Mouse (Mus musculus) cerebellum, adult 9-10 months (tissue): ENCODE results near the gene Galnt6.

Experiments used
- DNase-seq: peaks from one replicate; pipeline ENCODE4 v3.0.0; 2022

The Galnt6 gene

DNA sequence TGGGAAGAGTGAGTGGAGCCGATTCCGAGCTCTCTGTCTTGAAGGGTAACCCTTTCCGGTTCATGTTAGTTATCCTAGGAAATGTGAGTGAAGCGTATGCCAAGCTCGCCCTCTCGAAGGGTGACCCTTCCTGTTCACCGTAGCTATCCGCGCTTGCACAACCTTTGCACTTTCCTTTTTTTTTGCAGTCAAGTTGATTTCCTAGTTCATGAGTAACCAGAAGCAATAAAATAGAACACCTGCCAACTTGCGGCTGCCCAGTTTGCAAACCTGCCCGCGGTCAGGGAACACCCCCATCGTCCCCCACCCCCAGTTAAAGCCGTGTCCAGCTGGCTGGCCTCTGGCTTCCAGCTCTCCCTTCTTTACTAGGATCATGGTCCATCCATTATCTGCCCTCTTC lies 50.2 kb downstream of the Galnt6 start:
- DNase-seq: no peak

DNA sequence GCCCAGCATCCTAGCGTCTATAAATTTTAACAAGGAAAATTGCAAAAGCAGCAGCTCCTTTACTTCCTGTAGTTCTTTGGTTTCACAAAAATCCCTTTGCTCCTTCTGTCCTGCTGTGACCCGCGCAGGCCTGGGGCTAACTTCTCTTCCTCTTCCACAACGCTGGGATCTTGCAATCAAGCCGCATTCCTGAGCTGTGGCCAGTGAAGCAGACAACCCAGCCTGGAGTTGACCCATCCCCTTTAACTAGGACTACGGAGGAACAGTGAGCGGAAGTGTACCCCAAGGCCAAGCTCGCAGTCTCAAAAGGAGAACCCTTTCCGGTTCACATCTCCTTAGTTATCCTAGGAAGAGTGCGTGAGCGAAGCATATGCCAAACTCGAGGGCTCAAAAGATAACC lies 50.6 kb downstream of the Galnt6 start:
- no peak for DNase-seq

DNA sequence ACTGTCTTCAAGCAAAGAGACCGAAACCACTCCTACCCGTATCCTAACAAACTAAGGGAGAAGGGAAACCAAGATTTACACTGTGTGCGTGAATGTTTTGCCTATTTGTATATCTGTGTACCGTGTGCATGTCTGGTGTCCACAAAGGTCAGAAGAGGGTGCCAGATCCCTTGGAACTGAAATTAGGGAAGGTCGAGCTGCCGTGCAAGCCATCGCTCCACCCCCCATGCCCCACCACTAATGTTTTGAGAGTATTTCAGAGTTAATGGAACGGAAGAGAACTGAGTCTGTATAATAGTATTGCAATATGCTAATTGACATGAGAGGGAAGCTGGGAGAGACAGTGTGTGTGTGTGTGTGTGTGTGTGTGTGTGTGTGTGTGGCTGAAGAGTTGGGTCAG lies 51.5 kb downstream of the Galnt6 start:
- no peak for DNase-seq

DNA sequence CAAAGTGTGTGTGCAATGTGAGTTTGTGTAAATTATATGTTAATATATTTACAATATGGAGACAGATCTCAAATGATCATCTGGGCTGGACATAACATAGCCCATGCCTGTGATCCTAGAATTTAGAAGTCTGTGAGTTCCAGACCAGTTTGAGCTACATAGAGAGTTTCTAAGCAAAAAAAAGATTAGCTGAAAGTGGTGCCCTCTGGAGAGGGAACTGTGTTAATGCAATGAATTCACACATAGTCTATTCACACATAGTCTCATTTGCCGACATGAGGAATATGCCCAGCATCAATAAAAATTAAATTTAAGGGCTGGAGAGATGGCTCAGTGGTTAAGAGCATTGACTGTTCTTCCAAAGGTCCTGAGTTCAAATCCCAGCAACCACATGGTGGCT lies 52.7 kb downstream of the Galnt6 start:
- no peak for DNase-seq

DNA sequence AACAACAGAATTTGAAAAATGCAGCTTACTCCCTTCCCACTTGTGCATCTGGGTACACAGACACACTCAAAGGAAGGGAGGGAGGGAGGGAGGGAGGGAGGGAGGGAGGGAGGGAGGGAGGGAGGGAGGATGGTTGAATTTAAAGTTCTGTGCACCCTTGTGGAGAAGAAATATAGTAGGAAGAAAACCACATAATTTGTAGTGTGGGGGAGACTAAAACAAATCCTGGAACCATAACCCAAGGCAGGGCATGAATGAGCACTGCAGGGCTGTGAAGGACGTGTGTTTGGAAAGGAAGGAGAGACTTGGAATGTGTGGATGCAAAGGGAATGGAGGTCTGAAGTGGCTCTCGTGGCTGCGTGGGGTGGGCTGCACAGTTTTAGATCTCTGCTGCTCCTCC lies 53.7 kb downstream of the Galnt6 start:
- DNase-seq: no peak

DNA sequence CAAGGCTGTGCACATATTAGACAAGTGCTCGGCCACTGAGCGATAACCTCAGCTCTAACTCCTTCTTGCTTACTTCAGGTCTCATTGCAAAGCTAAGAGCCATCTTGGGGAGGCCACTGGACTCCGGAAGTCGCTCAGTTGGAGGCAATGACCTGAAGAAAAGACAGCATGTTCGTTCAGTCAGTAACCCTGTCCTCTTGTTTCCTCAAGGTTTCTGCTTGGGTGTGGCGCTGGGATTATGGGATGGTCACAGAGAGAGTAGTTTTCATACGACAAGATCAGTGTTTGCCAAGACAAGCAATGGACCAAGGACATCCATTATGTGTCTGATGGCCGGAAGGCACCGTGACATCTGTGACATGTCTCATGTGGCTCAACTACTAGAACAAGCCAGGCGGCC lies 54.6 kb downstream of the Galnt6 start:
- no peak for DNase-seq

DNA sequence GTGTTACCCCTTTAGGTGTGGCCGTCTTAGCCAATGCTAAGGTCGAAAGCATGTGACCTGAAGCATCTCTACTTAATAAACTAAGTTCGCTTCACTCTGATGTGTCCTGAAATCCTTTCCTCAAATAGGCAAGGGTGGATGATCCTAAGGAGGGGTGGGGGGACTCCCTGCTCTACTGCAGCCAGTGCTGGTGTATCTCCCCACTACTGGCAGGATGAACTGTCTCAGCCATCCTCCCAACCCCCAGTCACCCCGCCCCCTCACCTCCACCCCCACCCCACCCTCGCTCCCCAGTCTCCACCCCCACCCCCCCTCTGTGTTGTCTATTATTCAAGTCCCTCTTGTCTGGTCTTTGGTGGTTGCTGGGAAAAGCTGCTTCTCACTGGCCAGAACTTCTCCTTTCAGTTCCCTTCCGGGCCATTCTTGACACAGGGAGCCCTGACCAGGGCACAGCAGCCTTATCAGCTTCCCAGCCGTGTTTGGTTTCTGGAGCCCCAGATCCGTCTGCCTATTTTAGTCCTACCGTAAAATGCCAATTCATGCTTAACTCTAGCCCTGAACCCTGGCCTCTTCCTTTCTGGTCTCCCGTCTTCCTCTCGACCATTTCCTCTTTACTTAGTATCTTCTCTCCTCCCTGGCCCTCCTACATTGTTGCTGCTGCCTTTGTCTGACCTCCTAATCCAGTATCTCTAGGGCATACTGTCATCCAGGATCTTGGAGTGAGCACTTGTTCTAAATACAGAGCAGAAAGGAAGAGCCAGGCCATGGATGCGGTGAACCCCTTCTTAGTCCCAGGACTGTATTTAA lies 55.4 kb downstream of the Galnt6 start:
- no peak for DNase-seq

DNA sequence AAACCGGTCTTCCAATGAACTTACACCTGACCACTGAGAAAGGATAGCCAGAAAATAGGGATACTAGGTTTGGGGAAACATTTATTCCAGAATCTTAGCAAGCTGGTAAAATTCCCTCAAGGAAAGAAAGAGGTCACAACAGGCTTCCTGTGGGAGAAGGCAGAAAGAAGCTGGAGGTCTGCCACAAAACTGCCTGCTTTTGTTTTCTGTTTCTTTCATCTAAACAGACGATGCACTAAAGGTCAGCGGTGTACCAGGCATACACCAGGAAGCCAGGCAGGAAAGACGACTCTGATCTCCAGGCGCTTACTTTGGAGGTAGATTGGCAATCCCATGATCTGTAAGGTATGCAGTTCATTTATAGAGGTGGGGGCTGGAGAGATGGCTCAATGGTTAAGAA lies 58.3 kb downstream of the Galnt6 start:
- no peak for DNase-seq

DNA sequence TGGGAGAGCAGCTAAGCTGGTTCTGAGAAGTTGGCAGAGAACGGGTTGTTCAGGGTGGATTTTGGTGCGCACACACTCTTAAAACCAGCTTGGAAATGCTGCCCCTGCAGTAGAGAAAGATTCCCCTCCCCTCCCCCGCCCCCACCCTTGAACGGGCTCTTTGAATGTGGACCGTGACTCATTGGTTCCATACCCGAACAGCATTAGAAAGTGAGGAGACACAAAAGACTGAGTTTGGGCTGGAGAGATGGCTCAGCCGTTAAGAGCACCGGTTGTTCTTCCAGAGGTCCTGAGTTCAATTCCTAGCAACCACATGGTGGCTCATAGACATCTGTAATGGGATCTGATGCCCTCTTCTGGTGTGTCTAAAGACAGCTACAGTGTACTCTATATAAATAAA lies 59.2 kb downstream of the Galnt6 start:
- DNase-seq: no peak

DNA sequence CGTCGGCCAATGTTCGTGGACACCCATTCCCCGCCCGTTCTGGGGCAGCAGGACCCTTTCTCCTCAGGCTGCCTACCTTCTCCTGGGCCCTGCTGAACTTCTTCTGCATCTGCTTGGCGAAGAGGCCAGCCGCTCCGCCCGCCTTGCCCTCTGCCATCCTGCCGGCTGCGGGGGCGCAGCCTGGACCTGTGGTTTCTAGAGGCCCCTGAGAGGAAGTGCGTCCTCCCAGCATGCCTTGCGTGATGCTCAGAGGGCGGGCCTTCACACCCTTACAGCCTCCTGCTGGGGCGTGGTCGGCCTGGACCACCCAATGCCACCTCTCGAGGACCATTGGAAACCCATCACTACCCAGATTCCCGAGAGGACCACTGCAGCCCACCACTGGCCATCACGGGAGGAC lies 59.8 kb downstream of the Galnt6 start, which contains the start of gene Bin2:
TSS of gene Bin2 (minus strand) at position 217 of the 400 bp plus-strand sequence.
- no peak for DNase-seq

DNA sequence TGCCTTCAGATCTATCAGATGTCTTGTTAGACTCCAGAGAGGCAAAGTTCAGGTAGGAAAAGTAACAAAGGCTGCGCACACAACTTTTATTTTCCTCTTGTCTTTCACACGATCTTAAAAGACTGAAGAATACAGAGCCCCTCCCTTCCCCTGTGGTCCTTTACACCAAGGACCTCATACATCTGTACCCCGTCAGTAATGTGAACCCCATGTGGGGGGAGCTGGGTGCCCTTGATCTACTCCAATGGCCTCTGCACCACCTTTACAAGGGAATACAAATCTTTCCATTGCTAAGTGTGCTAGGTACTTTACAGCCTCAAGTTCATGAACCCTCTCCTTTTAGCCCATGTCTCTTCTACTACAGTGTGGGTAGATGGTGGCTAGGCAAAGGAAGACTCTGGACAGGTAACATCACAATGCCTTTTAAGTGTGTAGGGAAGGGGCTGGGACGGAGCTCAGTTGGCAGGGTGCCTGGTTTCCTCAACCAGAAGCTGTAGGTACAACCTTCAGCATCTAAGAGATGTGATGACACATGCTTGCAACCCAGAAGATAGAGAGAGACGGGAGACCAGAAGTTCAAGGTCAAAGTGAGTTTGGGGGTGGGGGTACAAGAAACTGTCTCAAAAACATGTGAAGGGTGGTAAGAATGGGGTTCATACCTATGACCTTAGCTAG lies 61.2 kb downstream of the Galnt6 start:
- no peak for DNase-seq

DNA sequence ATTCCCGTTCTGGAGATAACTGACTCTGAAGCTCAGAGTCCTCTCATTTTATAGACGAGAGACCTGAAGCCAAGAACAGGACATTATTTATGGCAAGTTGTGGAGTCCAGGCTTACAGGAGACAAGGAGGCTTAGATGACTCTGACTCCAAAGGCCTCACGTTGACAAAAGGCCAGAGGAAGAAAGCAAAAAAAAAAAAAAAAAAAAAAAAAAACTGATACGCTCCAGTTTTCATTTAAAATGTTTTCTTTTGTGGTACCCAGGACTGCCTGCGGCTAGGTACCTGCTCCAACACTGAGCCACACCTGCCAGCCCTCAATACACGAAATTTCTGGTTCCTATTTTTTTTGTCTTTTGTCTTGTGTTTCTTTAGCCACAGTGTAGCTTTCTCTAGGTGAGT lies 61.8 kb downstream of the Galnt6 start:
- no peak for DNase-seq

DNA sequence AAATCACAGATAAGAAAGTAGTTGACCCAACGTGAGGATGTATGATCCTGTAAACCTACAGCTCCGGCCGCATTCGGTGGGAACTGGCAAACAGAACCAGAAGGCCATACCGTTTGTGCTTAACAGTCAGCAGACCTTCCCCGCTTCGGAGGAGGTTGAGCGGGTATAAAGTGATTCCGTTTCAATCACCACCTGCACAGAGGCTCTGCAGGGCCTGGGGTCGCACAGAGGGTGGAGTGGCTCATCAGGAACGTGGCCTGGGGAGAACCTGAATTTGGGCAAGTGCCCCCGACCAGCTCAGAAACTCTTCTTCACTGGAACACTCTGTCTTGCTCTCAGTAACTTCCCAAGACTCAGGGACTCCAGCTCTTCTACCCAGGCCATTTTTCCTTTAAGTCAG lies 62.3 kb downstream of the Galnt6 start:
- no peak for DNase-seq

DNA sequence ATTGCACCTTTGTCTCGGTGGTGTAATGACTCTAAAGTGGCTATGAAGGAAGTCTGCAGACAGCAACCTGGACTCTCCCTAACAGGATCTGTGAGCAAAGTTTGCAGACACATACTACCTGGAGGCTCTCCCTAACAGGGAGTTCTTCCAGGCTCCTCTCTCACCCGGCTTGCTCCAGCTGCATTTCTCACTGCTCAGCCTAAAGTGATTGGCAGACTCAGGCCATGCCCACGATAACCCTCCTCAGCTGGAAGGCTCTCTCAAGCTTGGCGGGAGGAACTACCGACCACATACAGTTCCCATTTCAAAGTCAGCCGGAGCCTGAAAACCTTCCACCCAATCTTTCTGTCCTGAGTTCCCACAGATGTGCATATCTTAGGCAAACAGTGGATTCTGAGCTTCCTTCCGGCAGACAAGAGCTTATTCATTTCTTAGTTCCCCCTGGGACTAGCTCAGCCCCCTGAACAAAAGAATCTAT lies 62.9 kb downstream of the Galnt6 start:
- DNase-seq: no peak

DNA sequence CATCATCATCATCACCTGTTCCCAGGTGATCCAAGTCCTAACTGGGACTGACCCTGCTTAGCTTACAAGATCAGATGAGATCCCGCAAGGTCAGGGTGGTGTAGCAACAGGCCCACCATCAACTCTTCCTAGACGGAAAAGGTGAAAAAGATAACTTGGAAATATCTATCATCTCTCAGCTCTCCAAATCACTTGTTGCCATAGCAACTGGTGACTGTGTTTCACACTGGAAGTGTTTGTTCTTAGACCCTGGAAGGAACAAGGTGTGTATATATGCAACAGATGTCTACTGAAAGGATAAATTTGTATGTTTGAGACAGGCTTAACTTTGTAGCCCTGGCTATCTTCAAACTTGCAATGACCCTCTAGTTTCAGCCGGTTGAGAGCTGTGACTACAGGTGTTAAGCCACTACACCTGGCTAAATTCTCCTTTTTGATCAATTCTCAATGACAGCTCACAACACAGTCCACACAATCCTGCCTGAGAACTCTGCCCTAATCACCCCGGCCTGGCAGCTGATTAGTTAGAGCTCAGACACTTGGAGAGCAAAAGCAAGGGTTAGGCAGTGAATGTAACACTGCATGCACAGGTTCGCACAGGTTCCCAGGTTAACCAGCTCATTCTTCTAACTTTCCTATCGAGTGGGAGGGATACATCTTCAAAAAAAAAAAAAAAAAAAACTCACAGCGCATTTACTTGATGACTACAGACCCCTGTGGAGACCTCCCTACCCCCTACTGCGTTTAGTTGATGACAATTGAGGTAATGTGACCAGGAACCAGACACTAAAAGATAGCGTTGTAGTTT lies 63.6 kb downstream of the Galnt6 start:
- DNase-seq: no peak

DNA sequence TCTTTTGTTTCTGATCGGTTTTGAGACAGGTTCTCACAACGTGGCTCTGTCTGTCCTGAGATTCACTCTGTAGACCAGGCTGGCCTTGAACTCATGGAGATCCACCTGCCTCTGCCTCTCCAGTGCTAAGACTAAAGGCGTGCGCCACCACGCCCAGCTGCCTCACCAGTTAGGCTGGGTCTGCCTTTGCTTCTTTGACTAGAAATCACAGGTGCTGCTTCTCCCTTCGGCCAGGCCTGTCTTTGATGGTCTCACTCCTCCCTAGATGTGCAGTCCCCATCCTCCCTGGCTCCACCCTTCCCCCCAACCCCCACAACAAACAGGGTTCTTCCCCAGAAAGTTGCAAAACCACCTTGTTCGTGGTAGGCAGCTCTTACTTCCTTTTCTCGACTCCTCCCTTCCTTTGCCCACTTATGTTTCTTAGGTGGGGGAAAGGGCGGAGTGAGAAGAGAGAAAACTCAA lies 64.3 kb downstream of the Galnt6 start:
- DNase-seq: no peak

DNA sequence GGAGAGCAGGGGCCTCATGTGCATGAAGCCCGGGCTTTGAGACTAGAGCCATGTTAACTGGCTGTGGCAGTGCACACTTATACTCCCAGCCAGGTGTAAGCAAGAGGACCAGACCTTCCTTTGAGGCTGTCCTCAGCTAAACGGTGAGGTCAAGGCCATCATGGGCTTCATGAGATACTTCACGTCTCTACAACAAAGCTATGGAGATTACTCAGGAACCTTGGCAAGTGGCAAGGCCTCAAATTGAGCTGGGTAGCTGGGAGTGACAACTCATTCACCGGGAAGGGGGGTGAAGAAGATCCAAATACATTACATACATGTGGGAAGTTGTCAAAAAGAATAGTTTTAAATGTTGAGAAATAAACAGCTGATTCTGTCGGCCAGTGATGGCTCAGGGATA lies 68.4 kb downstream of the Galnt6 start:
- no peak for DNase-seq

DNA sequence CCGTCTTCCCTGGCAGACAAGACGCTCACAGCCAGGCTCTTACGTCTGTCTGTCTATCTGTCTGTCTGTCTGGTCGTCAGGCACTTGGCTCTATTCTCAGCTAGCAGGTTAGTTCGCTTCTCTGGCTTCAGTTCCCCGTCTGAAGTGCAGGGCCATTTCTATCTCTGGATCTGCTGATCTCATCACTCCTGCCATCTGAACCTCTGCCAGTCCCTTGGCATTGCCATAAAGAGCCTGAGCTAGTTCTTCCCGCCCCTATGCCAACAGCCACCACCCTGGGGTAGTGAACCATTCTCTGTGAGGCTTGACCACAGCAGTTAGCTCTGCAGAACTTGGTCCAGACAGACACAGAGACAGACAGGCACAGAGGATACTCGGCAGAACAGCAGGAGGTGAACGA lies 68.9 kb downstream of the Galnt6 start:
- peak; percentile 48 for DNase-seq

DNA sequence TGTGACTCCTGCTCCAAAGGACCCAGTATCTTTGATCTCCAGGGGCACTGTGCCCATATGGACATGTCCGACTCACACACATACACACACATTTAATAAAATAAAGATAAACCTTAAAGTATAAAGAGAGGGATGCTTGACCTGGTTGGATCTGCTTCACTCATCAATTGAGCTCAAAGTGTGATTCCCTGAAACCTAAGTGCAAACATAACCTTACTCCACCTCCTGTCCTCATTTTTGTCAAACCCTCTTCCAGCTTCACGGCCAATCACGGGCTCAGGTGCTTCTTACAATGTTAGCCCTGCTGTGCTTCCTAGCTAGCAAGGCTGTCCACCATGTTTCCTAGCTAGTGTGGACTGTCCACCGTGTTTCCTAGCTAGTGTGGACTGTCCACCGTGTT lies 74.0 kb downstream of the Galnt6 start:
- DNase-seq: no peak

DNA sequence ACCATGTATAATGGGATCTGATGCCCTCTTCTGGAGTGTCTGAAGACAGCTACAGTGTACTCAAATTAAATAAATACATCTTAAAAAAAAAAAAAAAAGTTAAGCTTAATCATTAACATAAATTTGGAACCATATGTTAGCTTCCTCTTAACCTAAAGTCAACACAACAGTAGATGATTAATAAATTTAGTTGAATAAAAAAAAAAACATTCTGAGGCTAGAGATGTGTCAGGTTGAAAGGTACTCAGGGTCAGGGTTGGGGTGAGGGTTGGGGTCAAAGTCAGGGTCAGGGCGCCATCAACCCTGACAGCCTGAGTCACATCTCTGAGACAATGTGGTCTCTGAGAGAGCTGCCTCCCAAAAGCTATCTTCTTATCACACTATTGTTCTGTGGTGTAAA lies 74.9 kb downstream of the Galnt6 start:
- no peak for DNase-seq

DNA sequence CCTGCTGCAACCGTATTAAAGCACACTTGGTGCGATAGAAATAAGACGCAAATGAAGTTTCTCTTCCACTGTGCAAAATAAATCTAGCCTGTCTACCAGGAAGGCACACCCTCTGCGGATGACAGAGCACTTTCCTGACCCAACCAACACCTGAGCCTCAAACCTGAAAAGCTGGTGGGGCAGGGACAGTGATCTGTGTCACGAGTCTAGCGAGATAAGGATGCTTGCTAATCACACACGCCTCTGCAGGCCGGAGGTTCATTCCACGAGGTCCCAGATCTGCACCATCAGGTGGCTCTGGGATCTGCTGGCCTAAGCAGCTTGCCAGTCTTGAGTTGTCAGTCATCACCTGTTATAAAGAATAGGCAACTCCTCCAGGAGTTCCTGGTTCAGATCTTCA lies 77.6 kb downstream of the Galnt6 start:
- no peak for DNase-seq

DNA sequence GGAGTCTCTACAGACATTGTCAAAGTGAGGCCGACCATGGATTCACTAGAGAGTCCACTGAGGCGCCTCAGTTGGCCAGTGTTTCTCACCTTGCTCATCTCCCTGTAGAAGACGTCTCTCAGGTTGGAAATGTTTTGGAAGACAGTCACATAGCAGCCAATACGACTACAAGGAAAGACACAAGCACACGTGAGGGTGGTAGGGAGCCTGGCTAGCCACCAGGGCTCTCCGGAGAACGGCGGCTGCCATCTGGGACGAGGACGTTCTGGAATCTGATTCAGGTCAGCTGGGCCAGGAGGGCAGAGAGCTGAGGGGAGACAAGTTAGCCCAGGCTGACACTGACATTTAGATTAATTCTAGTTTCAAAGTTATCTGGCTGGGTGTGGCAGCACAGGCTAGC lies 79.1 kb downstream of the Galnt6 start:
- DNase-seq: peak; percentile 56

DNA sequence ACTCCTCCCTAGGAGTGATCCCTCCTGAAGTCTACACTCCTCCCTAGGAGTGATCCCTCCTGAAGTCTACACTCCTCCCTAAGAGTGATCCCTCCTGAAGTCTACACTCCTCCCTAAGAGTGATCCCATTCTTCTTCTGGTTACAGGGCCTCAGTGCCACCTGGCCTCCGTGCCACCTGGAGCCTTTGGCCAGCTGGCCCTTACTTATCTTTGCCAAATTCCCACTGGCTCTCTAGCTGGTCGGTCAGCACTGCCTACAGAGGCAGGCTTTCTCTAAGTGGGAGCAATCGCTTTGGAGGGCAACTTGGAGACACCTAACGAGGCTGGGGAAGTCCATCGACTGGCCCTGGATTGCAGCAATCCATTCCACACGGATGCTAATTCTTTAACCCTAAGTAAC lies 83.0 kb downstream of the Galnt6 start:
- peak; percentile 82 for DNase-seq

DNA sequence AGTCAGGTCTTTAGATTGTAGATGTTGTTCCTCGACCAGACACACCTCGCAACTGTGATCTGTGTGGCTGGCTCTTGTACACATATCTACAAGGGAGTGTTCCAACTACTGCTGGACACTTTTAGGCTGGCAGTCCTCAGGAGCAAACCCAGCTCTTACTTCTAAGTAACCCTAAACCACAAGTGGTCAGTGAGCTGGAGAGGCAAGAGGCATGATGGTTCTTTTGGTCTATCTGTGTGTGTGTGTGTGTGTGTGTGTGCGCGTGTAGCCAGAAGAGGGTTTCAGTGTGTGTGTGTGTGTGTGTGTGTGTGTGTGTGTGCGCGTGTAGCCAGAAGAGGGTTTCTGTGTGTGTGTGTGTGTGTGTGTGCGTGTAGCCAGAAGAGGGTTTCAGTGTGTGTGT lies 86.7 kb downstream of the Galnt6 start:
- no peak for DNase-seq
